Mouse (Mus musculus) urinary bladder, postnatal 0 days (tissue): Measurements from ENCODE around the gene Mmd. TPM values are rescaled to one million over a fixed set of nuclear protein-coding genes. Genes with fewer than 3 reads are reported as not detected.

Experiments used
- polyA plus RNA-seq: library from polyadenylated mRNA; unstranded; fragments of >200 nt; fragmentation: Nextera tagmentation; extraction: Ambion mirVana; gene quantifications from 2 replicates; pipeline ENCODE4 v1.2.1, GENCODE M21; 2015

Mmd gene
- 39.2 and 44.9 TPM in 2 replicates for polyA plus RNA-seq

GRCm38 (mm10) chr11:90249025-90249650 lies at the start of gene Mmd:
Mmd (plus strand) TSS chr11:90249456.

Other genes with a start within 250 kb of the Mmd start
- 6.5 and 6.7 TPM in 2 replicates for gene Pctp, start 246.6 kb upstream of the Mmd start, polyA plus RNA-seq
- gene Tmem100, start 219.1 kb upstream of the Mmd start, polyA plus RNA-seq: 7.2 and 9.1 TPM in 2 replicates
- 8.8 and 9.3 TPM in 2 replicates for gene Gm45716, start 61.8 kb upstream of the Mmd start, polyA plus RNA-seq
- 0.96 and 1.1 TPM in 2 replicates for gene Hlf, start 141.4 kb downstream of the Mmd start, polyA plus RNA-seq